ENCODE assay signal across 8 mouse cellular contexts in genomic region chr15:78406293-78406934, GRCm38 (mm10). TPM values are rescaled to one million over a fixed set of nuclear protein-coding genes. Genes with fewer than 3 reads are reported as not detected.
A peak's percentile ranks its signal among the peaks of the same experiment; 100 is the strongest.
DNase-seq lines count a peak whose midpoint lies in the region; ATAC-seq lines count a peak whose summit lies in the region.

Gene Mpst, plus strand, starts transcription at chr15:78406416.

- peak within 1 kb of the TSS; percentile 79 for H3K4me3 ChIP-seq in hindbrain, embryonic 16.5 days (ENCODE audit: low read length)
- H3K4me3 ChIP-seq in macrophage (ENCODE audit: inconsistent target), result peak within 1 kb of the TSS; percentile 84

- peak within 1 kb of the TSS; percentile 97 for H3K4me2 ChIP-seq in hindbrain, embryonic 16.5 days (ENCODE audit: low read length)

- H3K9me3 ChIP-seq in hindbrain, embryonic 16.5 days (ENCODE audit: control insufficient read depth, low read length), result no peaks in the 10 kb centered on the region

- peaks cover 16% of the 10 kb centered on the region for H3K27me3 ChIP-seq in hindbrain, embryonic 16.5 days (replicated peaks; ENCODE audit: control insufficient read depth, insufficient read depth, low read length)

- H3K27ac ChIP-seq in hindbrain, embryonic 16.5 days (ENCODE audit: low read depth, low read length), result peak within 1 kb of the TSS; percentile 95
- peak within 1 kb of the TSS; percentile 97 for H3K27ac ChIP-seq in macrophage

- peak; percentile 91 for ATAC-seq in hindbrain, embryonic 16.5 days

- peaks cover 37% of the 10 kb centered on the region for H3K4me1 ChIP-seq in hindbrain, embryonic 16.5 days (ENCODE audit: control insufficient read depth, insufficient read depth, low read depth, low read length)

- H3K9ac ChIP-seq in hindbrain, embryonic 16.5 days (ENCODE audit: low read depth, low read length), result peak within 1 kb of the TSS; percentile 80

- no peaks in the 10 kb centered on the region for H3K36me3 ChIP-seq in hindbrain, embryonic 16.5 days (ENCODE audit: control insufficient read depth, insufficient read depth, low read length)
- H3K36me3 ChIP-seq in macrophage (ENCODE audit: inconsistent target), result no peaks in the 10 kb centered on the region

- peak; percentile 93 for DNase-seq in R1 (ENCODE audit: low read depth, low spot score)
- DNase-seq in cerebellum, postnatal 36 days, result peak; percentile 88 to 92
- peak; percentile 92 for DNase-seq in gastrocnemius, adult 18-20 months (ENCODE audit: low spot score)
- DNase-seq in left cerebral cortex, adult 18-20 months (ENCODE audit: low spot score in 2 of 2), result peak; percentile 86 to 87
- DNase-seq in right cerebral cortex, adult 18-20 months, result peak; percentile 90
- DNase-seq in urinary bladder, postnatal 10 days (ENCODE audit: low spot score), result peak; percentile 51

- WGBS in hindbrain, embryonic 16.5 days, result under 1% methylated on average over 39 of the region's 40 CpGs
- under 1% methylated on average over 40 of the region's 40 CpGs for WGBS in macrophage (ENCODE audit: missing documents)

- H3K79me2 ChIP-seq in macrophage (ENCODE audit: inconsistent target), result no peaks in the 10 kb centered on the region

RNA-seq across cellular contexts. Expression of gene Mpst, which starts in this region (rescaled TPM):
- 10 to 100 TPM; 56.5 to 65.3 TPM for total RNA-seq in gastrocnemius, adult 18-20 months (2021)
- polyA plus RNA-seq in hindbrain, embryonic 16.5 days (2015; fragmentation: Nextera tagmentation; extraction: Ambion mirVana), result 5.1 and 5.2 TPM in 2 replicates
- 10 to 100 TPM; 28.4 to 33.0 TPM for total RNA-seq in left cerebral cortex, adult 18-20 months (2021)
- 1 to 10 TPM in 17 of 26 experiments, under 1 TPM in 4, not detected in 5; 0.67 to 4.6 (median 1.5) TPM for total RNA-seq in macrophage (2018; cell fraction: chromatin; rRNA removed)
- 10 to 100 TPM; 20.0 to 38.3 (median 28.5) TPM for total RNA-seq in macrophage (2018; cell fraction: cytosol; rRNA removed)
- 1 to 10 TPM; 2.4 to 9.2 (median 6.2) TPM for total RNA-seq in macrophage (2018; cell fraction: nucleus; rRNA removed)
- 16.6 to 43.2 TPM (median 18.6 TPM) in 3 replicates for polyA plus RNA-seq in macrophage (2018)

Comparison
In these comparisons a context has a peak if more than half of its experiments do, and no peak if none do; other contexts are left out.
1. Peak in every context shown above with its lines: DNase-seq, ATAC-seq, H3K4me3 ChIP-seq and H3K27ac ChIP-seq.